Mouse (Mus musculus) embryo, embryonic 10.5 days (tissue): ENCODE measurements around the gene Mfsd12.
A peak's percentile ranks its signal among the peaks of the same experiment; 100 is the strongest.

ENCODE experiments used
- DNase-seq: peaks from one replicate; pipeline ENCODE4 v3.0.0-alpha.2; 2015; ENCODE audit warnings: low spot score

The Mfsd12 gene

DNA sequence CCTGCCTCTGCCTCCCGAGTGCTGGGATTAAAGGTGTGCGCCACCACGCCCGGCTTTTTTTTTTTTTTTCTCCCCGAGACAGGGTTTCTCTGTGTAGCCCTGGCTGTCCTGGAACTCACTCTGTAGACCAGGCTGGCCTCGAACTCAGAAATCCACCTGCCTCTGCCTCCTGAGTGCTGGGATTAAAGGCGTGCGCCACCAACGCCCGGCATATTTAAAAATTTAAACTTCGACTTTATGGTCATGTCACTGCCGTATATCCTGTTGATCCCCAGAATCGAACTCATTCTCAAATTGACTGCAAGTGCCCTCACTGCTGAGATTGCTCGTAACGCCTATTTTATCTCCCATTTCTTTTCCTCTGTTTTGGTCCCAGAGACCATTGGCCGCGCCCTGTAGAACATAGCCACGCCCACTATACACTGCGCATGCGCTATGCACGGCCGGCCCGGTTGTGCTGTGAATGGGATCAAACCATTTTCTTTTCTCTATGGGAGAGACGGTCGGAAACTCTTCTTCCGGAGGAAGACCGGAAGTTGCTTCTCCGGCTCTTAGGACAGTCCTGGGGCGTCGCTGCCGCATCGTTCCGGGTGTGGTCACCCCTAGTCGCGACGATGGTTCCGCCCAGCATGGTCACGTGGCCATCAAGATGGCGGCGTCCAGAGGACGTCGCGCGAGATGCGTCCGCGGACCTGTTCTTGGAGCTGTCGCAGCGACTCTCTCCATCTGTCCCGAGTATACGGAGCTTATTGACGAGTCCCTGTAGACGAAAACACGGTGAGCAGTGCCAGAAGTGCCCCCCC lies 26.7 kb downstream of the Mfsd12 start, which contains the start of the genes Dohh and Gm48551:
Gene Dohh, plus strand, starts transcription at position 627 of the 803 bp plus-strand sequence.
Gene Gm48551, plus strand, starts transcription at position 665 of the 803 bp plus-strand sequence.
- DNase-seq = peak; percentile 99

DNA sequence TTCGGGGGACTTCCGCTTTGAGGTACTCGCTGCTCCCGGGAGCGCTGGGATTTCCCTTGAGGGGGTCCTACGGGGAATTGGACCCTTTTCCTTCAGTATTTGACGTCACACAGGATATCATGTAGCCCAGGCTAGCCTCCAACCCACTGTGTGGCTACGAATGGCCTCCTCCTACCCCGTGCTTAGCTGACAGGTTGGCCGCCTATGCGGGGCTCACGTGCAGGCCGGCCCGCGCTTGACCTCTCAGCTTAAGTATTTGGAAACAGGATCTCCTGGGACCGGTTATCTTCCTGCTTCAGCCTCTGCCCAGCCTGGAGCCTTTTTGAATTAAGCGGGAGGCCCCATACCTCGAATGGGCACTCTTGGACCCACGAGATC lies 27.3 kb downstream of the Mfsd12 start:
- no peak for DNase-seq

DNA sequence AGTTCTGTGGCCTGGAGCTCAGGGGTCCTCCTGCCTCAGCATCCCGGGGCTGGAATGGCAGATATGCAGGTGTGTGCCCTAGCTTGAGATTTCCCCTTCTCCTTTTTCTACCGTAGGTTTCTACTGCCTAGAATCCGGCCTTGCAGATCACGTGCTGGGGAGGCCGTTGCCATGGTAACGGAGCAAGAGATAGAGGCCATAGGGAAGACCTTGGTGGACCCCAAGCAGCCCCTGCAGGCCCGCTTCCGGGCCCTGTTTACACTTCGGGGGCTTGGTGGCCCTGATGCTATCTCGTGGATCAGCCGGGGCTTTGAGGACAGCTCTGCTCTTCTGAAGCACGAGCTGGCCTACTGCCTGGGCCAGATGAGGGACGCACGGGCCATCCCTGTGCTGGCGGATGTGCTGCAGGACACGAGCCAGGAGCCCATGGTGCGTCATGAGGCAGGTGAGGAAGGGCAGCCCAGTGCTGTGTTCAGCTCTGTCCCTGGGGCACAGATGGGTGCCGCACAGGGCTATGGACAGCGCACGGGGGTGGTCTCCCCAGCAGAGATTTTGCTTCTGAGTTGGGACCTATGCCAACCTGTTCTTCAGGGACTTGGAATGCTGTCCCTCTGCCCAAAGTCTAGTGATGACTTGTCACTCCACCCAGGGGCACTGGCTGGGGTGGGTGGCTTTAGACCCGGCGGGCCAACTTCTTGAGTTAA lies 28.5 kb downstream of the Mfsd12 start:
- no peak for DNase-seq

DNA sequence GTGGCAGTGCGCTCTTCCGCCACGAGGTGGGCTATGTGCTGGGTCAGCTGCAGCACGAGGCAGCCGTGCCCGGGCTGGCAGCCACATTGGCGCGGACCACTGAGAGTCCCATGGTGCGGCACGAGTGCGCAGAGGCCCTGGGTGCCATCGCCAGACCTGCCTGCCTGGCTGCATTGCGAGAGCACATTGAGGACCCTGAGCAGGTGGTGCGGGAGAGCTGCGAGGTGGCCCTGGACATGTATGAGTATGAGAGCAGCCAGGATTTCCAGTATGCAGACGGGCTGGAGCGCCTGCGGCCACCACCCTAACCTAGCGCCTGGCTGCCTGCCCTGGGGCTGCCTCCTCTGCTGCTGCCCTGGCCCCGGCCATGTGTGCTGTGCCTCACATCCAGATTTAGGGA lies 30.4 kb downstream of the Mfsd12 start:
- no peak for DNase-seq

DNA sequence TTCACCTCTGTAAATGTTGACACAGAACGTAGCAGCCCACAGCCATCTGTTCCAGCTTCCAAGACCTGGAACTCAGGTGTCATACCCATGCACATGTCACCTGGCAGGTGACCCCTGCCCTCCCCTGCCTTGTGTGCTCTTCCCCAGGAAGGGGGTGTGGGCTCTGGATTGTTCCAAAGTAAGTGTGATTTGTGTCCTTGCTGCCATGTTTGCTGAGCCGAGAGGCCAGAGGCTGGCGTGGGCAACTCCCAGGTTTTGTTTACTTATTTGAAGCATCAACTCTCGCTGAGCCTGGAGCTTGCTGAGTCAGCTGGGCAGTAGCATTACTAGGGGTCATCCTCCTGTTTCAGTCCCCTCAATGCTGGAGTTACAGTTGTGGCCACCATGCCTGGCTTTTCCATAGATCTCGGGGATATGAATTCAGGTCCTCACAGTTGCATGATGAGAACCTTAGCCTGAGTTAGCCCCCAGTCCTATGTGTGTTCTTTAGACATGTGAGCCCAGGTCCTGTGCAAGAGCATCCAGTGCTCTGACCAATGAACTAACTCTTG lies 31.3 kb downstream of the Mfsd12 start, which contains the start of gene Gm48552:
Gene Gm48552, plus strand, starts transcription at position 501 of the 551 bp plus-strand sequence.
- no peak for DNase-seq

DNA sequence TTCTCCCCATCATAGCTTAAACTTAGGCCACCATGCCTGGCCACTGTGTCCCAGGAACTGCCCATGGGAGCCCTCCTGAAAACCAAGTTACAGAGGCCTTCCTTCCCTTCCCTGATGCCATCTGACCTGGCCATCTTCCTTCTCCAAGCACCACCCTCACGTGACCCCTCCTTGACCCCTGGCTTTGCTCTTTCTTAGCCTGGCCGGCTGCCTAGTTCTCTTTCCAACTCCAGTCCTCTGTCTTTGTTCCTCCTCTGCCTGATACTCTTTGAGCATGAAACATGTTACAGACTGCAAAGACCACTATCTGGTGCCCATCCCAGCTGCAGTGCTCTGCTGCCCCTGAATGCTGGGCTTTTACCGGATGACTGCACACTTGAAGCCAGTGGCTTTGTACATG lies 32.1 kb downstream of the Mfsd12 start:
- no peak for DNase-seq

DNA sequence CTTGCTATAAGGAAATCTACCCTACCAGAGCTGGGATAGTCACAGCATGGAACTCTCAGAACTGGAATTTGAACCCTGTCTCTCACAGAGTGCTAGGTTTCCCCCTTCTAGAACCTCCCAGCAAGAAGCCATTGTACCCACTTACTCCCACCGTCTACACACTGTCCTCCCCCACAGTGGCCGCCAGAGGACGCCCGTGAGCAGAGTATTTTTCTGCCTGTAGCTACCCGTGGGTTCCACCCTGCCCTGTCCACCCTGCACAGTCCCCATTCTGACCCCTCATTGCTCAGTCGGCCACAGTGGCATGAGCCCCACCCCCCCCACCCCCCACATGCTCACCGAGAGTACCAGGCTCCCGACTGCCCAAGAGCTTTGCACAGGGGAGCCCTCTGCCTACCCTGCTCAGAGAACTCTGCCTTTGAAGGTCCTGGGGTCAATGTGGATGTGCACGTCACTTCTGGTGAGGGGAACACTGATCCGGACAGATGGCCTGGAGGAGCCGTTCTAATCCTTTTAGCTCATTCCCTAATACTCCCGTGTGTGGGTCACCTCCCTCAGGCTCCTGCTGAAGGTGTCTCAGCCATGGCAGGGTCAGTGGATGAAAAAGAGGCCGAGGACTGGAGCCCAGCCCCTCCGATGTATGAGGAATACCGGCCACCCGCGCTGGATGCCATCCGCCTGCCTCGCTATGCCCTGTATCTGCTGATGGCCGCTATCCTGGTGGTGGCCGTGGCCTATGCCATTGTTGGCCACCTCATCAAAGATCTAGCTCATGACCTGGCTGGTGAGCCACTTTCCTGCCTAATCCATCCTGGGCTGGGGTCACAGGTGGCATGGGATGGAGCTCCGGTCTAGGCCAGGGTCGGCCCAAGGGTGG lies 32.7 kb downstream of the Mfsd12 start:
- DNase-seq = peak; percentile 74

DNA sequence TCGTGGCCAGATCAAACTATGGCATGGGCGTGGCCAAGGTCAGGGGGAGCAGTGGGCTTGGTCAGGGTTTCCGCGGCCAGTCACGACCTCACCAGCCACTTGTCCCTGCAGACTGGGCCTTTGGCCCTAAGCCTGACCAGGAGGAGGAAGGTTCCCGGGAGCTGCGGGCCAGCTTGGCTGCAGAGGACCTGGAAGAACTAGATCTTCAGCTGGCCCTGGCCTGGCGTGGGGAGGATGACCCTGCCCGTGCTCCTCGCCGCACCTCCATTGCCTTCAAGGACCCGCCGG lies 33.3 kb downstream of the Mfsd12 start:
- no peak for DNase-seq

DNA sequence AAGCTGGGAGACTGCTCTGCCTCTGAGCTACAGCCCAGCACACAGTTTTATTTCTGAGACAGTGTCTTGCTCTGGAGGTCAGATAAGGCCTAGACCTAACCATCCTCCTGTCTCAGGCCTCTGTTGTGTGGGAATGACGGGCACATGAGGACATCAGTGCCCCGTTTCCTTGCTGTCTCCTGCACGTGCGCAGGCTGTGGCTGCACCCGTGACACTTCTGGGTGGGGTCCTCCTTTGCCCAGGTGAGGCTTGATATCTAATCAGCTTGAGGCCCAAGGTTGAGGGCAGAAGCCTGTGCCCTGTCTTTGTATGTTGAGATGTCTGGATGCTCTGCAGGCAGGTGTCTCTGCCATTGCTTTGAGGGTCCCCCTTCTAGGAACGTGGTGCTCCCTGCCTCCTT lies 35.0 kb downstream of the Mfsd12 start:
- DNase-seq = no peak

DNA sequence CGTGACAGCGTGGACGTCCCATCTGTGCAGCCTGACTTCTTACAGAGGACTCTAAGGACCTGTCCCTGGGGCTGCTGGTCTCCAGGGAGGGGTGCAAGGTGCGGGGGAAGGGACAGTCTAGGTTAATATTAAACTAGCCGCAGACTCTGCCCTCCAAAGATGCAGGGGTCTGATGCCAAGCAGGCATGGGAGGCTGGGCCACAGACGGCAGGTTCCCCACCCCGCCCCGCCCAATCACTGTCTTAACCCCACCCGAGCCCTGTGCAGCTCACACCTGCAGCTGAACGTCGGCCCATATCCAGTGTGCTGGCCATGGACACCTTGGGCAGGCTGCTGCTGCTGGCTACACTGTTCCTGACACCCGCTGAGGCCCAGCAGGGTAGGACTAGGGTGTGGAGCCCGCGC lies 35.5 kb downstream of the Mfsd12 start, which contains the start of gene Smim24:
Gene Smim24, plus strand, starts transcription at position 271 of the 405 bp plus-strand sequence.
- no peak for DNase-seq

DNA sequence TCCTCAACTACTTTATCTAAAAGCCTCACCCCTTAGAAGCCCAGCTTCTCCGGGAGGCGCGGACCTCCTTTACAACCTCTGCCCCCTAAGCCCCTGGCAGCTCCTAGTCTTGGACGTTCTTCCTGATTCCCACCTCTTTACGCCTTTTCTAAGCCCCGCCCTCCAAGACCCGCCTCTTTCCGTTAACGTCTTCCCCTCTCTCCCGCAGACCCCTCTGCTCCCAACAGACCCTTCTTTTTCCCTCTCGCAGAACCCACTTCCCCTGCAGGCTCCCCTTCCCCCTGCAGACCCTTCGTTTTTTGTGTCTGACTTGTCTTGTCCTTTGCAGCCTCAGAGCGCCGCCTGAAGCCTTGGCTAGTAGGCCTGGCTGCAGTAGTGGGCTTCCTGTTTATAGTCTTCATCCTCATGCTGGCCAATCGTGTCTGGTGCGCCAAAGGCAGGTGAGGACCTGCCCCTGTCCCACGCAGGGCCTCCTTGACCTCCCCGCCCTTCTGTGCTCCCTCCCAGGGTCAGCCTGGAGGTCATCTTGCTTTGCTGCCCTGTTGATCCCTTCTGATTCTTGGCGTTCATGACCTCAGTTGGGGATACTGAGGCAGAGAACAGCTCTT lies 36.3 kb downstream of the Mfsd12 start:
- peak; percentile 68 for DNase-seq

DNA sequence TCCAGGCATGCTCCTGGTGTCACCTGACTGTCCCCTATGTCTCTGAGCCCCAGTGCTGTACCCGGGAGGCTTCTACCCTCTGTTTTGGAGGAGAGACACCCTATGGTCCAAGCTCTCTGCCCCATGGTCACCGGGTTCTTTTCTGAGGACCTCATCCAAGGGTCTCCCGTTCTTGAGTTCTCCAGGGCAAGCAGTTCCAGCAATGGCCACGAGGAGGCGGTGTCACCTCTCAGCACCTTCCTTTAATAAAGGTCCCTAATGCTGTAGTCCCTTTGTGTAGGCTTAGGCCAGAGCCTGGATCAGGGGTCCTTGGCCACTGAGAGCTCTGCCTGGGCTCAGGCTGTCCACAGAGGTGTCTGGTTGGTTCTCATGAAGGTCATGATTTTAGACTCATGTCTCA lies 37.8 kb downstream of the Mfsd12 start:
- peak; percentile 88 for DNase-seq

DNA sequence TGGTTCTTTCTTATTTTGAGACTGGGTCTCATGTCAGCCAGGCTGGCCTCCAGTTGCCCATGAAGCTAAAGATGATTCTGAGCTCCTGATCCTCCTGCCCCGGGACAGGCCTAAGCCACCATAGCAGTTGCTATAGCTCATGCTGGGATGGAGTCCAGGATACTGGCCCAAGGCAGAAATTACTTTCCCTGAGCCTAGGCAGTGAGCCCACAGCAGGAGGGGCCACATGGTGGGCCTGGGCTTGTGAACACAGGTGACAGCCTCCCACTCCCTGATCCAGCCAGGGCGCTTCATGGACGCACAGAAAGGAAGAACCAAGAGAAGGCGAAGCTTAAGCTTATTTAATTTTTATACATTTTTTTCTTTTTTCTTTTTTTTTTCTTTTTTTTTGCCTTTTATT lies 38.6 kb downstream of the Mfsd12 start:
- DNase-seq = no peak

DNA sequence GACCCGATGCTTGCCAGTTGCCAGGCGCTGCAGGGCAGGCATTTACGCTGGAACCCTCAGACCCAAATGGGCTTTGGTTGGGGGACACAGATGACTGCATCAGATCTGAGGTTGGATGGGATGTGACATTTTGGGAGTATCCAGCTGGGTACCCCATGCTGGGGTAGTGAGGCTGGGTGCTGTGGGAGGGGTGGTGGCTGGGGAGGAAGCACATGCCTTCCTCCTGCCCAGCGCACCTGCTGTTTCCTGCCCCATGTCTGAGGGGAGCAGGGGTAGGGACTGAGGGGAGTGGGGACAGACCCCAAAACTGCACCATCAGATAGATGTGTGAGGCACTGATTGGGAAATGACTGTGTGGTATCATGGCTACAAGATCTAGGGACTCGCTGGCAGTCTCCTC lies 39.5 kb downstream of the Mfsd12 start:
- DNase-seq = no peak

DNA sequence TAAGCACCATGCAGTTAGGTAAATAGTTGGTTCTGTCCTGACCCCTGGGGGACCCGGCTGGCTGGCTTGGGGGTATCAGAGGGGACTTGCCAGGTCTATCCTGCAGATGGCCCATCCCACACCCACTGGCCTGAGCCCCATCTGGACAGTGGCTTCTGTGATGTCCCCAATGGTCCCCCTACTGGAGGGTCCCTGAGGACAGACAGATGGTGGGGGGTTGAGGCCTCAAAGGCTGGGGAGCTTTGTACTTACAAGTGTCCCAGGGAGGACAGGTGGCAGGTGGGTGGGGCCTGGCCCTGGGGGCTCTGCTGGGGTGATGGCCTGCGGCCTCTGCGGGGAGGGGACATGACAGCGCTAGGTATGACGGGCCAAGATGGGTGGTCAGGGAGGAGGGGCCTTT lies 42.0 kb downstream of the Mfsd12 start:
- no peak for DNase-seq

DNA sequence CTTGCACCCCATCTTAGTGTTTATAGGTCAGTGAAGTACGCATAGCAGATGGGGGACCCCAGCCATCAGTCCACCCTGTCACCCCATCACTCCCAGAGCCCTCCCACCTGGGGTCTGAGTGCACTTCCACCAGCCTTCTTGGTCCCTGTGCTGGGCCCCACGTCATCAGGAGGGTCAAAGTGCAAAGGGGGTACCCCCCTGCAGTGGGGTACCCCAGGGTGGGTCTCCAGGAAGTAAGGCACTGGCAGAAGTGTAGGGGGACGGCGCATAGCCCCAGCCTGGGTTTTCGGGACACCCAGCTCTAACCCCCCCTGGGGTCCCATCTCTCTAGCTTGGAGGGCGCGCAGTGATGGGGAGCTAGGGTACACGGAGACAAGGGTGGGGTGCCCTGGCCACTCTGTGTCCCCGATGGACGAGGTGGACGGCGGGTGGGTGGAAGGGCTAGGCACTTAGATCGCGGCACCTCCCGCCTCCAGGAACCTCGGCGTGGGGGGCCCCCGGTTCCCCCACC lies 42.6 kb downstream of the Mfsd12 start:
- DNase-seq = no peak

DNA sequence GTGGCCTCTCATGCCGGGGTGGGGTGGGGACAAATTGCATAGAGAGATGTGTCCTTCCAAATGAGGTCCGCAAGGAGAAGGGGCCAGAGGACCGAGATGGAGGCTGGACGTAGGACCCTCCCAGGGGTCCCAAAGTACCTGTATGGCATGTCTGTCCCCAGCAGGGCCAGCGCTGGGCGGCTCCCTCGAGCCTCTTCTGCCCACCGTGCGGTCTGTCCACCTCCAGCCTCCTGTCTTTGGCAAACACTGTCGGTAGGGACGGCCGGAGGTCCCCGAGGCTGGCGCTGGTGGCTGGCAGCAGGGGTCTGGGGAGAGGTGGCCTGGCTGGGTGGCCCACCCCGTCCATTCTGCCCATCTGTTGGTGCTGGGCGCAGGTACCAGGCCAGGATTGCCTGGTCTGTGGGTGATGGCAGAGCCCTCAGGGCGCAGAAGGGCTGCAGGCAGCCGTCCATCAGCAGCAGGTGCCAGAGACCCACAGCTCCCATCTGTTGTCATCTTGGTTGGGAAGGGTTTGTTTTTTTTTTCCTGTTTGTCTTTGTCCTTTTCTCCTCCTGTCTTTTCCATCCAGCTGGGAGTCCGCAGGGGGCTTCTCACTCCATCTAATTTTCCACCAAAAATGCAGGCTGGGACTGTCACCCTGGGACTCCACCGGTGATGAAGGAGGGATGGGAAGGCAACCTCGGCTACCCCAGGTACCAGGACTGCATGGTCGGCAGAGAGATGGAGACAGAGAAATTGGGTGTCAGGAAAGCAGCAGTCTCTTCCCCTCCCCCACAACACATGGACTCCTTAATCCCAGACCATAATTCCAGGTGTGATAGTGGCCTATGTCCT lies 43.3 kb downstream of the Mfsd12 start:
- DNase-seq = no peak

DNA sequence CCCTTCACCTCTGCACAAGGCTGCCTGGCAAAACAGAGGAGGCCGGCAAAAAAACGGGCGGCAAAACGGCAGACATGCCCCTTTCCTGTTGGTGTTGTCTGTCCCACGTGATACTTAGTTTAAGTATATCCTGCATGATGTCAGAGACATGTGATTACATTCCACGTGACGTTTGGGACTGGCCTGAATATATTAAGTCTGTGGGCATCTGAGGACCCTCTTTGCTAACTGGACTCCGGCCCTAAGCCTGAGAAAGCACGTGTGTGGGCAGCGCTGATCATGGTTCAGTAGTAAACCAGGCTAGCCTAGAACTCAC lies 43.9 kb downstream of the Mfsd12 start:
- peak; percentile 67 for DNase-seq

DNA sequence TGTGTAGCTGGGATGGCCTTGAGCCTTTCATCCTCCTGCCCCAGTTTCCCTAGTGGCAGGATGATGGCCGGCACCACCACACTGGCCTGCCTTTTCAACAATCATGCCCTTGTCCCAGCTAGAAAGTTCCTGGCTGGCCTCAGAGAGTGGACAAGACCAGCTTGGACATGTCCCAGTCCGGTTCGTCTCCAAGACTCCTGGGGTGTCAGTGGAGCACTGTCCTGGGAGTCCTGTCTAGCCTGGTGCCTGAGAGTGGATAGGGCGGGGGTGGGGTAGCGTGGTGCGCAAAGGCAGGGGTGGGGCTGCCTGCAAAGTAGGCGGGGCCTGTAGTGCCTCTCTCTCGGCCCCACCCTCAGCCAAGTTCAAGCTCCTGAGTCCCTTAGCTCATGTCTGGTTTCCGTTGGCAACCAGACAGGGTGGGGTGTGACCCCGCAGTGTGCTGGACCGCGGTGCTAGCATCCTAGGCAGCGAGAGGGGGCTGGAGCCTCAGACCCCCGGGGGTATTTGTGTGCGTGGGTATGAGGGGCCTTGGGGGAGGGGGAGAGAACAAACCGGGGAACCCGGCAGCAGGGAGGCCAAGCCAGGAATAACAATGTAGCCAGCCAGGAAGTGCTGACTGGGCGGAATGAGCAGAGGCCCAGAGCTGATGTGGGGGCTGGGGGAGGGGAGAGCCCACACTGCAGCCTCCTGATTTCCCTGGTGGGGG lies 44.4 kb downstream of the Mfsd12 start:
- DNase-seq = peak; percentile 86

DNA sequence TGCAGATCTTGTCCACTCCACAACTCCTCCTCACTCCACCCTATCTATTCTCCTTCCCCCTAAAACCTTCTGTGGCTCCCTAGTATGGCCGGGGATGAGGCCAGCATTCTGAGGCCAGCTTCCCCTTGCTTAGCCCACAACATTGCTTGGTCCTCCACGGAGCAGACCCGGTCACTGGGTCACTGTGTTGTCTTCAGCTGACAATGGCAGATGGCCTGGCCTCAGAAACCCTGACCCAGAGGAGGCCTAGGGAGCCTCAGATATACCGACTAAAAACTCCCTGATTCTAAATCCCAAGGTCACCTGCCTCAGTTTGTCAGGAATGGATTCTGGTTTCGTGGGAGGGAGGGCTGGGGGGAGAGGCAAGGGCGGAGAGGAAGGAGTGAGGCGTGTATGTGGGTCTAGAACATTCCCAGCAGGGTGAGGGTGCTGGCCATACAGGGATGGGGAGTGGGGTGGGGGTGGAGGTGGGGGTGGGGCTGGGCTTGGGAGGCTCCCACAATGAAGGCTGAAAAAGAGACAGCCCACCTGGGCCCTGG lies 45.0 kb downstream of the Mfsd12 start:
- DNase-seq = no peak
